Mouse (Mus musculus): ENCODE measurements around the gene Ccdc194.

- TF ChIP-seq GATA1 (IDR thresholded peaks at IDR 0.05; ENCODE audit: borderline replicate concordance, low read length) (no peak), FLI1 (IDR thresholded peaks at IDR 0.05; ENCODE audit: low read length) (no peak)
Measured at GRCm38 (mm10) chr8:71554001-71554400, 28.5 kb upstream of the Ccdc194 start.

All from megakaryocyte, embryonic 14.5 days (primary cell).